Mouse (Mus musculus) cerebellum, postnatal 36 days (tissue): ENCODE results near the gene Bcl11b.

ENCODE experiments used
- DNase-seq, 2 experiments: peaks; one replicate each; pipeline ENCODE4 v3.0.0; 2021 to 2022; ENCODE audit warnings: mixed read lengths in 2 of 2

Gene Bcl11b

DNA sequence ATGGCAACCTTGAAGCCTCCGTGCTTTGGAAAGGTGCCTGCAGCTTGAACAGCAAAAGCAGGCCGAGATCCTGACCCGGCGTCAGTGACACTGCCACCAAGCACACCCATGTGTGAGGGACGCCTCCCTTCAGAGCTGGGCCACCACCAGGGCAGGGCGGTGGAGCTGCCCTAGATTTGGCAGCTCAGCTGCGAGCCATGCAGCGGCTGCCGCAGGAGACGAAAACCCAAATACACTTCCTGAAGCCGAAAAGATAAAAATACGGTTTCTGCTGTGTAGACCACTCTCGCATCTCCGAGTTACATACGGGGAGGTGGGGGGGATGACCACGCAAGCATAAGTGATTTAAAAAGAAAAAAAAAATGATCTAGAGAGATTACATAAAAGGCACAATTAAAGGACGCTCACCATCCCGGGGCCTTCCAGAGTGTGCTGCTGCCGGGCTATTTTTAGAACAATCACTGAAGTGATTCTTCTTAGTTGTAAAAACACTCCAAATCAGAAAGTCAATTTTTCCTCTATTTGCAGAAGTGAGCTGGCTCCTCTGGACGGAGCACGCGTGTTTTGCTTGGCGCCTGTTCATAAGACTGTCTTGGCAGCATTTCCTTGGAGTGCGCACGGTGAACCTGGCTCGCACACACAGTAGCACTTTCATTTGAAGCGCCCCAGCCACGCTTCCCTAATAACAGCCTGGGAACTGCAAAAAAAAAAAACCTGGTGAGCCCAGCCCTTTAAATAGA lies 72.6 kb downstream of the Bcl11b start:
- DNase-seq = peak; percentile 52 to 56

DNA sequence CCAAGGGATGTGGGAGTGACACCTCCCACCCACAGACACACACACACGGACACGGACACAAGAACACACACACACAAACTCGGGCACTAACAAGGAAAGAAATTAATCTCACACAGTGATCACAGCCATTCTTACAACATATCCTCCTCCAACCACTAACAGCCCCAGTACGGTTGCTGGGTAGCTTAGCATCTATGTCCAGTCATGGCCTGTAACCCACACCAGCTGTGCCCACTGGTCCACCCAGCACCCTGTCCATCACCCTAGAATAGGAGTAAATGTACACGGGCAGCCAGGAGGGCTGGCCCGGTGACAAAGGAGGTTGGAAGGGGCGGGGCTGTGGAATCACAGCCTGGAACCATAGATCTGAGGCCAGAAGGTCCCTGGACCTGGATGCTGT lies 74.5 kb downstream of the Bcl11b start:
- DNase-seq = no peak

DNA sequence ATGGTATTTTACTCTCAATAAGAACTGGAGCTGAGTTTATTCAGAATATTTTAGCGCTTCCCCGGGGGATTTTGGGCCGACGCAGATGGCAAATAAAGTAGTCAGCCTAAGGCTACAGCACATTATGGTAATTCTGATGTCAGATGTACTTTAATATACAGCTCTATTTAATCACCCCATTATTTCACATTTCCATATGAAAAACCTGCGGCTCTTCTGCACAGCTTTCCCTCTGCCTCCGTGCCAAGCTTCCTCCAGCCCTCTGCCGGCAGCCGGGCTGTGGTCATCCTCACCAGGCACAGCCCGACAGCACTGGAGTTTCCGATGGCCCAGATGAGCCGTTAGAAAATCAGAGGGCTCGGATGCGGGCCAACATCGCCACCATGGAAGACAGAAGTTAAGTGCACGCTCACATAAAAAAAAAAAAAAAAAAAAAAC lies 74.9 kb downstream of the Bcl11b start:
- no peak for DNase-seq

DNA sequence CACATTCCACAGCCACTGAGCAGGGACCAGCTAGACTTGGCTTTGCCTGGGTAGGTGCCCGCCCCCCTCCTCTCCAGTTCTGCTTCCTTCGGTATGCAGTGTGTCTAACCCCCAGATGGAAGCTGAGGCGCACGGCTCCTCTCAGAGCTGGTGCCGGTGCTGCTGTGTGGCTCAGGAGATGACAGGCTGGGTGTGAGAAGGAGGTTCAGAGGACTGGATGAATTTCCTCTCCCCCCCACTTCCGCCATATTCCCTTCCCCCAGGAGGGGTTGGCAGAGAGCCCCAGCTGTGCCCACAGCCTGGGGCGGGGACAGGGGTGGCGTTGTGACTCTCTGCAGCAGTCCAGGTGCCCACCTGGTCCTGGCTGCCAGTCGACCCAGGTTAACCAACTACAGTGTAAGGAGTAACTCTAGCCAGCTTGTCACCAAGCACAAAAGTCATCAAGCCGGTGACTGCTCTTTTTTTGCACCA lies 75.4 kb downstream of the Bcl11b start:
- DNase-seq = no peak

DNA sequence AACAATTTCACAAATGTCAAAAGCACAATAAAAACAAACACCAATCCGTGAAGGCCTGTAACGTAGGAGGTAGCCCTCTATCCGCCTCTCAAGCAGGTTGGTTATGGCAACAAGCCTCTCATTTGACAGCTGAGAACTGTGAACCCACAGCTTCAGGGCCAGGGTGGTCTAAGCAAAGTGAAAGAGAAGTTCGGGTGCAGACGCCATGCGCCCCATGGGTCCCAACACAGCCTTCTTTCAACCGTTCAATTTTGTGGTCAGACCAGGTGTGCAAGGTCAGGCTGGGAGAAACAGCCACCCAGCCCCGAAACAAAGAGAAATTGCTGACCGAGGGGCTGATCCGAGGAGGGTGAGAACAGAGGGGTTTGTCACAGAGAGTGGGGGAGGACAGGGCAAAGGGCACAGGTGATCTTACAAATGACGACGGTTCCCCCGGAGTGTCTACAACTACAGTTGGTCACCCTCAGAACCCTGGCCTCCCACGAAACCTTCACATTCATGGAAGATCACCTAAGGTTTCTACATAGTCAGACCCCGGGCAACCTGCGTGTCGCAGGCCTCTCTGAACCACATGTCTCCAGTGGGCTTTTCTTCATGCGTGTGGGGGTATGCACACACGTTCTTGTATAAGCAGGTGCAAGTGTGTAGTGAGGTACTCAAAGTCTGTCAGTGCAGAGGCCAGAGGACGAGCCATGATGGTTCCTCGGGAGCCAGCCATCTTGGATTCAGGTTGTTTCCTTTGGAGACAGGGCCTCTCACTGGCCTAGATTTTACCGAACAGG lies 77.1 kb downstream of the Bcl11b start:
- DNase-seq = no peak

DNA sequence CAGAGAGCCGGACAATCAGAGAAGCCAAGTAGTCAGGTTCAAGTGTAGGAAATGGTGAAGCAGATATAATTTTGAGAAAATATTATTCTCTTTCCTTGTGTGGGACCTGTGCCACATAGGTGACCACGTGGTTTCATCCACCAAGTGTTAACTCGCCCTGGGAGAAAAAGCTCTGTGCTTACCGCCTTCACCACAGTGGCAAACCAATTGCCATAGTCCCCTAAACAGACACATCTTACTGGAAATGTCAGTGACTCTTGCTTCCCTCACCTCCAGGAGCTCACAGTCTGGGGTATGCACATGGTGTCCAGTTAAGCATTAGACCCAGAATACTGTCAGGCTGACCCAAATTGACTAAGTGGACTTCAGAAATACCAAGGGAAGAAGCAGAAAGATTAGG lies 78.7 kb downstream of the Bcl11b start:
- no peak for DNase-seq

DNA sequence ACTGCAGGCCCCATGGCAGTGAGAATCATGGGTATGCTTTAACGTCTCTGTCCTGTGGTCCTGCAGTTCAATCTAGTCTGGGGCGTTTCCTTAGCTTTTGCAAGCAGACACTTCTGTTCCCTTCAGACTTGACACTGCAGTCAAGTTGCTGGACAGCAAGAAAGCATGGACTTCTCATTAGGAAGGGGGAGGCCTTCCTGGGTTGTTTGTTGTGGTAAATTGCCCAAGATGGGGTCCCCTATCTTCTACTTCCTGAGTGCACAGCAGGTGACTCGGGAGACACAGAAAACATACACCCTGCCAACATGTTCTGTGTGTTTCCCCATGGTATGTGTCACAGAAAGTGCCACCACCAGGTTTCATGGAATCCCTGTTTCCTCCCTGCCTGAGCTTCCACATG lies 79.4 kb downstream of the Bcl11b start:
- no peak for DNase-seq

DNA sequence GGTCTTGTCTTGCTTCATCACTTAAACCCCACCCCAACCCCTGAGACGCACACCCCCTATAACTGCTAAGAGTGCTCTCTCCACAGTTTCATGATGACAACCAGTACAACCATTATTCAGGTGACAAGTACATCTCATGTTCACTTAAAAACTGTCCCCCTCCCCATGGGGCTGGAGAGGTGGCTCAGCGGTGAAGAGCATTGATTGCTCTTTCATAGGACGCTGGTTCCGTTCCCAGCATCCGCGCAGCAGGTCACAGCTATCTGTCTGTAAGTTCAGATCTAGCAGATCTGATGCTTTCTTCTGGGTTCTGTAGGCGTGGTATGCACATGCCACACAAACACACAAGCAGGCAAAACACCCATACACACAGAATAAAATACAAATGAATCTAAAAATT lies 81.2 kb downstream of the Bcl11b start:
- DNase-seq = no peak

DNA sequence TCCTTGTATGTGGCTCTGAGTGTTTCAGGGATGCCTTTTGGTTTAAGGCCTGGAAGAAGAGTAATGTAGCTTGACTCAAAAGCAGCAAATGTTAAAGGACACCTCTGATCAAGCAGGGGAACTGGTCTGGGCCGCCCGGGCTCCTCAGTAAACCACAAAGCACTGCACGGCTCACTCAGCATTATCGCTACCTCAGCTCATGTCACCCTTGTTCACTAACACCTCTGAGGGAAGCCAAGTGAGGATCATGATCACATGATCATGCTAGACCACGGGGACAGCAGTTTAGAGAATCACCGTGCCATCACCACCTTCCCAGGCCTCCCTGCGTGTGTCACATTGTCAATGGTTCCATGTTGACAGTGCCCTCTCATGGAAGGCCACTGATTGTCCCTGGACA lies 81.8 kb downstream of the Bcl11b start:
- DNase-seq = no peak

DNA sequence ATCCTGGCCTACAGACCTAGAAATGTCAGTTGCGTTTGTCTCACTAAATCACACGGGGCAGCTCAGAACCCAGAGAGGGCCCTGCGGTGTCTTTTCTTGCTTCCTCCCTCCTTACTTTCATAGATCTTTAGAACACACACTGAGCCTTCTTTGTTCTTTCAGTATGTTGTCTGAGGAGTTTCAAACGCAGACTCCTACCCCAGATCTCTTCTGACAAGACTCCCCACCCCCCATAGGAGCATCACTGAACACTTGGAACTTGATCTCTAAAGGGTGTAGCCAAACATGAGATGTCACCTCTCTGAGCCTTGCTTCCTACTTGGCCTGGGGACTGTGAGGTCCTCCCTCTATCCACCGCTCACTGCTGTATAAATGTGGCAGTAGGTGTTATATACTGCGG lies 82.2 kb downstream of the Bcl11b start:
- DNase-seq = no peak

DNA sequence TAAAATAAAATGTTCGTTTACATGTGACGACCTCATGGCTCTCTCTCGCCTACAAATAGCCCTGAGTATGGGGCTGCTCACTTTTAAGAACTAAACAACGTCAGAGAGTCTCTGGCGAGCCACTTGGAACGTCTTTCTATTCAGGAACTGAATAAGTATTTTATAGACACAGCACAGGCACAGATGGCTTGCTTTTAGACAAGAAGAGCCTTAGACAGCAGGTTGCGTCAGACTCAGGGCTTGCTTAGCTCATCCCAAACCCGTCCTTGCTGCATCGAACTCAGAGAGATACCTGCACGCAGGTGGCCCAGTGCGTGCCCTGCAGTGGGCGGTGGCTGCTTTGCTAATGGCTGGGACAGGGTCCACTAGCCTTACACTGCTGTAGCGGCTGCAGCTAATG lies 82.7 kb downstream of the Bcl11b start:
- no peak for DNase-seq

DNA sequence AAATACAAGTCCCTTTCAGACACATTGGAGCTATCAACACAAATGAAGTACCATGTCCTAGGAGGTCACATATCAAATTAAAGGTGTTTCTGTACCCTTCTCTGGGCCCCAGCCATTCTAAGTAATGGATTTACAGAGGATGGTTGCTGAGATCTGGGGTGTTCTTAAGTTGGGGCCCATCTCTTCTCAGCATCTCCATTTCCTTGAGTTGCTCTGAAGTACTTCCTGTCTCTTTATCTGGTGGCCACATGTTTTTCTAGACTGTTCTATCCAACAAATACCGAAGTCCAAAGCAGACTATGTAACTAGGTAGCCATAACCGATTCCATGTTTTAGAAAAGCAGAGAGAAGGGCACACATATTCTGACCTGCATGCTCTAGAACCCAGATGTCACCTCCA lies 83.3 kb downstream of the Bcl11b start:
- DNase-seq = no peak

DNA sequence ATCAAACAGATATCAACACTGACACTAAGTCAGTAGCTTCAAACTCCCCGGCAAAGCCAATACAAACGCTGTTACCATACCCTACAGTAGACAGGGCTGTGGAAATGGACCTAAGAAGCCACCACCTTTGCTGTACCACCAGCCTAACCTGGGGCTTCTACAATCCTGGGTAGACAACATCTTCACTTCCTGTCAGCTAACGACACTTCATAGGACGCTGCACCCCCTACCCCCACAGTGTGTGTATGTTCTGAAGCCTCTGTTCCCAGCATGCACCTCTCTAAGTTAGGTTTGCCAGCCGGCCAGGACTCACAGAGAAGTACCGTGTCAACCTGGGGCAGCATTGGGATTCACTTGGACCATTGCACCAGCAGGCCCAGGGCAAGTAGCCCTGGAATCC lies 84.6 kb downstream of the Bcl11b start:
- no peak for DNase-seq

DNA sequence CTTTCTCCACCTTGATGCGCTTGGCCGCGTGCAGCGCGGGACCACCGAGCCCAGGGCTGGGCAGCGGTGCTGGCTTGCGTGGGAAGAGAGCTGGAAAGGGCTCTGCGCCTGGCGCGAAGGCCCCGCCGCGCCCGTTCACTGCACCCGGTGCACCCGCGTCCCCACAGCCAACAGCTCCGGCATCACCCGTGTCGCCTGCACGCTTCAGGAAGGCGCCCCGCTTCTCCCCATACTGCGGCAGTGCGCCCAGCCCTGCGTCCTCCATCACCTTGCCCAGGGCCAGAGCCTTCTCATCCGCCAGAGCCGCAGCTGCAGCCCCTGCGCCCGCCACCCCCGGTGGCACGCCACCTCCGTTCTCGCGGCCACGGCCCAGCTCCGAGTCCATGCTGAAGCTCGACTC lies 87.4 kb downstream of the Bcl11b start:
- no peak for DNase-seq

DNA sequence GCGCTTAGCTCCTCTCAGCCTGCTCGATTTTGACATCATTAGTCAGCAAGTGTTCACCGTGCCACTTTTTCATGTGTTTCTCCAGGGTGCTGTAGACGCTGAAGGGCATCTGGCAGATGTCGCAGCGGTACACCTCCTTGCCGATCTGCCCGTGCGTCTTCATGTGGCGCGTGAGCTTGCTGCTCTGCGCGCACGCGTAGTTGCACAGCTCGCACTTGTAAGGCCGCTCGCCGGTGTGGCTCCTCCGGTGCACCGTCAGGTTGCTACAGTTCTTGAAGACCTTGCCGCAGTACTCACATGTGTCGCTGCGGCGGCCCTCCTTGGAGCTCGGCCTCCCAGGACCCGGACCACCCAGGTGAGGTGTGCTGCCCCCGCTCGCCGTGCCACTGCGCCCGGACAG lies 88.0 kb downstream of the Bcl11b start:
- DNase-seq = no peak

DNA sequence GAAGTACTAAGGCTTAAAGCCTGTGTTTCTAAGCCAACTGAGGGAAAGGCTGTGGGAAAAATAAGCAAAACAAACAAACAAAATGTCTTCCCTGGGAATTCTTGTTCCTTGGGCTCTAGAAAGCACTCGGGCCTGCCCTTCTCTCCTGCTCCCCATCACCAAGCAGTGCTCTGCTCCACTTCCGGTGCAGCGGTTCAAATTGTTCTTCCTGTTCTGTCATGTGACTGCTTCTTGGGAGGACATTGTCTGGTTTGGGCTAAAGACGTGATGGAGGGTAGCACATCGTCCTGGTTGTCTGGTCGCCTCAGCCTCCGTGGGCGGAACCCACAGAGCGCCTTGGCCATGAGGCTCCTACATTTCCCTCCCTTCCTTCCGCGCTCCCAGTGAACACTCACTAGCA lies 94.6 kb downstream of the Bcl11b start:
- DNase-seq = no peak

DNA sequence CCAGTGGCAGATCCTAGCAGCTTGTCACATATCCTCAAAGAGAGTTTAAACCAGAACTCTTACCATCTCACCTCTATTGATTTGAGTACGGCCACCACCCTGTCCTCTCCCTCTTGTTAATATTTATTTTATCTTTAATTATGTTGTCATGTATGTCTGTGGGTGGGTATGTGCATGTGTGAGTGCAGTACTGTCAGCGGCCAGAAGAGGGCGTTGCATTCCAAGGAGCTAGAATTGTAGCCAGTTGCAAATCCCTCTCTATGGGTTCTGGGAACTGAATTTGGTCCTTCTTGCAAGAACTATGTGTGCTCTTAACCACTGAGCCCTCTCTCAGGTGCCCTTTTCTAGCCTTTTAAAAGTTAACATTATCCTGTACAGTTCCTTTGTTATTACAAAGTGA lies 98.1 kb downstream of the Bcl11b start:
- no peak for DNase-seq

DNA sequence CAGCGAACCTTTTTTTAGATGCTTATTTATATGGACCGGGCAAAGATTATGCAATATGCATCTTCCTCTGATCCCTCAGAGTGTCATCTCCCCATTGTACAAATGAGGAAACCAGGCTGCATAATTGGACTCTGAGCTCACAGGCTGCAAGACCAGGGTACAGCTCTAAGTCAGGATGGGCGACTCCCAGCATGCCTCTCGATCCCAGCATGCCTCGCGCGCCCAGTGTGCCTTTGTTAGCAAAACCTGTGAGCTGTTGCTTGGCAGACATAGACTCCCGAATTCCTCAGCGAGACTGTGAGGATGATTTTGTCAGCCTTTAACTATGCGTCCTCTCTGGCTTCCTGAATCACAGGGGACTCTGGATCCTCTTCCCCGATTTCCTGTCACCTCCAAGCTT lies 98.9 kb downstream of the Bcl11b start:
- no peak for DNase-seq

DNA sequence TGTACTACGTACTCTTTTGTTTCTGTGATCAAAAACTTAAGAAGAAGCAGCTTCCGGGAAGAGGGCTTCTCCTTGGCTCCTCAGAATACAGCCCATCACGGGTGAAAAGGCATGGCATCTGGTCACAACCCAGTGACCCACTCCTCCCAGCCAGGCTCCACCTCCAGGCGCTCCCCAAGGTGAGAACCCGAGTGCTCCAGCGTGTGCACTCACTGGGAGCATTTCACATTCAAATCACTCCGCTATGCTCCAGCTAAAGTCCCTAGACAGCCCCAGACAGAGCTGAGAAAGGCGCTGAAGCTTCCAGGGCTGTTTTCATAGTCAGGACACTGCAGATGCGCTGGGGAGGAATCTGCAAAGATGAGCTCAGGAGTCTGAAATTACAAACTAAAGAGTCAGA lies 99.5 kb downstream of the Bcl11b start:
- DNase-seq = no peak

DNA sequence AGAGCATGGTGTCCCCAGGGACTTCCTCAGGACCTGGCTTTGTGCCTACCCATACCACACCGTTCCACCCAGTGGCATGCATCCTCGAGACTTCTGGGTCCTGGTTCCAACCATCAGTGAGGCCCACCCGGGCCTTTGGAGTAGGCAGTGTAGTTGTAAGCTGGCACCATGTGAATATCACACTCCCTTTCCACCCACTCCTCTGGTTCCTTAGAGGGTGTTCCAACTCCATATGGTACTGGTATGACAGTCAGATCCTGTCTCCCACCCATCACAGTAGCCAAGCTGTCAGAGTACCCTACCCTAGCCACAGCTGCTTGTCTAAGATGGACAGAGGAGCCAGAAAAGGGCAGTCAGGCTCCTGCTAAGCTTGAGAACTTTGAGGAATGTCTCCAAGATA lies 112.0 kb downstream of the Bcl11b start:
- DNase-seq = no peak

DNA sequence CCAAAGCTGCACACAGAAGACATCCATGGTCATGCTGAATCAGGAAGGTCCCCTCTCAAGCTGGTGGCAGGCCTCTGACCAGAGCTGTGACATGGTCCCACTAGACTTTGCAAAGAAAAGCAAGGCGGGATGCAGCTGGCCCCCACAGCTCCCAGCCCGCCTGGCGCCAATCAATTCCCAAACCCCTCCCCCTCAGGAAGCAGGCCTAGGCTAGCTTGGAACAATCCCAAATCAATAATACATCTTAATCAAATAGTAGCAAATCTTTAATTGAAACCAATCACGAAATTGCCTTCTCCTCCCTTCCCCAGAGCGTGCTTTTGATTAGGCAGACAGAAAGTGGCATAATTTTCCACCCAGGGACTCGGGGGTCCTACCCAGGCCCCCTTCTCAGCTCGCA lies 113.1 kb downstream of the Bcl11b start:
- DNase-seq = no peak

DNA sequence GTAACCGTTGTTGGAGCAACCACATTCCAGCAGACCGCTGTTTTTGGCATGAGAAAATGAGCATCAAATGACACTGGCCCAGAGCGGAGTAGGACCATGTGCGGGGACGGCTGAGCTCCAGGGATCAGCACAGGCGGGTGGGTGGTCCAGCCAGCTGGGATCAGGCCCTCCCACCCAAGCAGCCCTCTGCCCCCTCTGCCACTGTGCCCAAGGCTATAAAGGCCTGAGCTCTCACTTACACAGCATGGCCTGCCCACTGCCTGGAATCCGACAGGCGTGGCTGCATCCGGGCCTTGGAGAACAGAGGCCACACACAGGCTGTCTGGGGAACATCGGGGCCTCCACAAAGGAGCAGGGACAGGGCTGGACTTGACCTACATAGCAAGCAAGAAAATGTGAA lies 113.6 kb downstream of the Bcl11b start:
- no peak for DNase-seq

DNA sequence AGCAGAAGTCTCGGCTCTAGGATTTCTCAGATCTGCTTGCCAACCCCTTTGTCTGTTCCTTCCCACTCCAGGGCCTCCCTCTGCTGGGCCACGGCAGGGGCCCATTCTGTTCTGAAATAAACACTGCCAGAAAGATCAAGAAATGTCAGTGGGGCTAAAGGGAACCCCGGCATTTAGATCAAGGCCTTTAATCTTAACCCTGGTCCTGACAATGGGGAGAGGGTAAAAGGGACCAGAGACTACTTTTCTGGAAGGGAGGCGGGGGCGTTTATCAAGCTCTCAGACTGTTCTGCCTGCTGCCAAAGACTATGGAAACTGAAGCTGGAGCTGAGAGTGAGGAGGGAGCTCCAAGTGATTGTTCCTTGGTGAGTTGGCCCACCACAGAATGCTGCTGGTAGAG lies 114.8 kb downstream of the Bcl11b start:
- DNase-seq = no peak

DNA sequence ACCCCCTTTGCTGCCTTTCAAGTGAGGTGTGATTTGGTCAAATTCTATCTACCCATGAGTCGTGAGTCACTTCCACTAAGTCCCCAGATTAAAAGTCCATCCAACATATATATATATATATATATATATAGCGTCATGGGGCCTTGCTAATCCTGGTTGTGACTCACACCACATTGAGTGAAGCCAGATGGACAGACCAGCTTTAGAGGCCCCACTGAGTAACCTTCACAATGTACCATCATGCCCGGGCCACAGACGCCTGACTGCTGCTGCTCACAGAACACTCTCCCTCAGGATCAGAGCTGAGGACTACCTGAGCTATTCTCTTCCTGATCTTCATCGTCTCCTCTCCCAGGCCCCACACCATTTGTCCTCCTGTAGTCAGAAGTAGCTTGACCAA lies 115.4 kb downstream of the Bcl11b start:
- peak in 1 of 2 experiments; percentile 14 for DNase-seq

DNA sequence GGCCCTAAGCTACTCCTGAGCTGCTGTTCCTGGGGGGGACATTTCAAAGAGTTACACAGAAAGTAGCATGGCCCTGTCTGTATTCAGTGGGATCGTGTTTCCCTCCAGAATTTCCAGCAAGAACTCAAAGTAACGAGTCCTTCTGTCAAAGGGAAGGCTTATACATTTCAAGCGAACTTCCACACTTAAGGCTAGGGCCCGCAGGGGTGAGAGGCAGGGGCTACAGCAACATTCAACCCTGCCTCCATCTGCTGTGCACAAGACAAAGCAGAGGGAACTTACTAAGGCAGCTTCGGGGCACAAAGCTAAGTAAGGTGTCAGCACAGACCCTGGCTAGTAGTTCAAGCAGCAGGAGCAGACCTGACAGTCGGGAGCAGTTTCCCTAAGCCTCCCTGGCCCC lies 115.8 kb downstream of the Bcl11b start:
- DNase-seq = no peak
